Mouse (Mus musculus): ENCODE measurements around the gene Ephb1.

Gene Ephb1

GRCm38 (mm10) chr9:101877109-101877987 lies 477.1 kb downstream of the Ephb1 start:
- DNase-seq = no peak

- no peak for DNase-seq
Observed at GRCm38 (mm10) chr9:101875306-101875705, 479.2 kb downstream of the Ephb1 start.

All from cerebellum, adult 8-10 months (tissue).